Mouse (Mus musculus): ENCODE measurements around the gene Col4a3bp.

- no peak for TF ChIP-seq CTCF (IDR thresholded peaks at IDR 0.05; ENCODE audit: low read depth, low read length)
- TF ChIP-seq POLR2A (IDR thresholded peaks at IDR 0.05; ENCODE audit: borderline replicate concordance, low read depth, low read length), result no peak
These were observed 122.1 kb downstream of the Col4a3bp start for GRCm38 (mm10) chr13:96664419-96664974.
